Mouse (Mus musculus) induced T-regulatory cell, adult 2 months (primary cell): ENCODE data around the gene Ube2s.

Experiments used
- DNase-seq: peaks from one replicate; pipeline ENCODE4 v3.0.0-alpha.2; 2012; ENCODE audit warnings: low read depth

Ube2s gene

DNA sequence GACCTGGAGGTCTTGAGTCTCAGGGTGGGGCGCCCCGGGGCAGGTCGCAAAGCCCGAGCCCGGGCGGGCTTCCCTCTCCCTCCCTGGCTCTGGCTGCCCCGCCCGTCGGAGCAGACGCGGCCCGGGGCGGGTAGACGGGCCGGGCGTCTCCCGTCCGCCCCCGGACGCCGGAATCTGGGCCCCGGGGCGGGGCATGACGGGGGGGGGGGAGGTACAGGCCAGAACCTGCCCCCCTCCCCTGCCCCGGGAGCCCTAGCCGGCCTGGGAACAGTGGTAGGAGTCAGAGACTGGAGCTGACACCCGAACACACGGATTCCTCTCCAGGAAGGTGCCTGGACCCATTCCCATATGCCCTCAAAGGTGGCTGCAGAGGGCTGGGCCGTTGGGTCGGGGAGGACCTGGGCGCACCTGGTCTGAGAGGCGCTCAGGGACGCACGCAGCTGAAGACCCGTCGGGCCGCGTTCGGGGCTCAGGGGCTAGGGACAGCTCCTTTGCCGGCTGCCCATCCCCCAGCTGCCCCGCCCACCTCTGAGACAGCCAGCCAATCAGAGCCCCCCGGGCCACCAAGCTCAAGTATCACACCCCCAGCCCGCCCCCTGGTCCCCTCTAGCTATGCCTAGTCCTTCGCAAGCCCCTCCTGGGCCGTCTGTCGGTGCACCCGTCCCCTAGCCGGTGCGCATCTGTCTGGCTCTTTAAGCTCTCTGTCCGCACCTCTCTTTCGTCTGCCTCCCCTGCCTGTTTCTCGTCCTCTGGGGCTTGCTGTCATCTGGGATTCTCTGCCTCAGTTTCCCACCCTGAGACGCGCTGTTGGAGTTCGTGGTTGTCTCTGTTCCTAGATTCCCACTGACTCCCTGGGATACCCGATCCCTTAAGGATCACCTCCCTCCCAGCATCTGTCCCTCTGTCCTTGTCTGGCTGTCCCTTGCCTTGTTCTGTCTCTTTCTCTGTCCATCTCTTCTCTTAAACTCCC lies 35.2 kb downstream of the Ube2s start:
- DNase-seq, result peak; percentile 65

DNA sequence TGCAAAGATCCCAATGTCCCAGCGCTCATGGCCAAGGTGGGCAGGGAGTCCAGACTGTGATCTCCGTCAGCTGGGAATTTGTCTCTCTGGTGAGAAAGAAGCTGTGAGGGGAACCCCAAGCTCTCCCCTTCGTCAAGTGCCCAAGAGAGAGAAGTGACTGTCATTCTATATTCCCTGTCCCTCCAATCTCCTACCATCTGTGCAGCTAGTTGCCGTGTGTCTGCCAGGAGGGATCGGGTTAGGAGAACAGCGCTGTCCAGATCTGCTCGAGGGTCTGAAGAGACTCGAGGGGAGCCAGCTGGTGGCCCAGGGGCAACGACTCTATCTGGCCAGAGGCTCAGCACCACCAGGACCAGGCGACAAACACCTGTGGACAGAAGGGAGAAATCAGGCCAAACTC lies 36.3 kb downstream of the Ube2s start:
- DNase-seq, result peak; percentile 4

DNA sequence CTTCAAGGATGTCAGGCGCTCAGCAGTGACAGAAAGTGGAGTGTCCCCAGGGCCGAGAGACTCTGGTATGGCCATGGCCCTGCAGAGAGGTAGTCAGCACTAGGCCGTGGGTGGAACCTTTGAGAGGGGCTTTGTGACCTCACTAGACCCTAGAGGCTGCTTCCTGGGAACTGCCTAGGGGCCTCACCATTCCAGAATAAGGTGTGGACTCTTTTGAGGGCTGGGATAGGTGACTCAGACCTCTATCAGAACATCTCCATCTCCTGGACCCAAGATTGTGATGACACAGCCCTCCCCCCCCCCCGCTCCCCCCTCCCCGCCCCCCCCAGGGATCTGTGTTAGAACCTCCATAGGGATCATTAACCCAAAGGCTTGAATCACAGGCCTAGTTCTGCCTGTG lies 41.2 kb downstream of the Ube2s start, which contains the start of gene Fam71e2:
Gene Fam71e2, minus strand, starts transcription at position 101 of the 400 bp plus-strand sequence.
- DNase-seq, result no peak

DNA sequence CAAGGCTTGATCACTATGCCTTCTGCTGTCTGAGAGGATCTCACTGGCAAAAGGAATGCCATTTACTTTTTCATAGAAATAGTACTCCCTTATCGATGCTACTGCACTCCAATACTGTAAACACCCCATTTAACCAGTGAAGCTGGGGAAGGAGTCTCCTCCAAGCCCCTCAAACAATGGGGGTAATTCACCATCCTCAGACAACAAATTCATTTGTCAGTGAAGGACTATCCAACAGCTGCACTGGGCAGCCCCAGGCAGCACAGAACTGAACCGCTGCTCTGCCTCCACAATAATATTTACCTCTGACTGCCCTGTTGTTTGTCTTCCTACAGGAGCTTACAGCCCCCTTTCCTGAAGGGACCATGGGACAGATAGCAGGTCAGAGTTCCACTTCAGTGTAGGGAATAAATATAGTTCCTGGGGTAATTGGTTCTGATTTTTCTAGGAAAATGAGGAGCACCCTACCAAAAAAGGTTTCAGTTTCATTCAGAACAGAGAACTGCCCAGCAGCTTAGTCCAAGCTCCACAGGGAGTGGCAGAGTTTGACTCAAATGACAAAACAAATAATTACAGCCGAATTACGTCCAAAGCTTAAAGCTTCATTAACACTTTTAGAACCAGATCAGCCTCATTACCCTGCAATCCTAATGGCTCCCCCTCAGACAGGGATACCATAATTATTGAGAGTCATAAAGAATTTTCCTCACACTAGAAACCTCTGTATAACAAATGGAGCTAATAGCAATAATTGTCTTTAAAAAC lies 47.3 kb downstream of the Ube2s start:
- DNase-seq, result no peak

DNA sequence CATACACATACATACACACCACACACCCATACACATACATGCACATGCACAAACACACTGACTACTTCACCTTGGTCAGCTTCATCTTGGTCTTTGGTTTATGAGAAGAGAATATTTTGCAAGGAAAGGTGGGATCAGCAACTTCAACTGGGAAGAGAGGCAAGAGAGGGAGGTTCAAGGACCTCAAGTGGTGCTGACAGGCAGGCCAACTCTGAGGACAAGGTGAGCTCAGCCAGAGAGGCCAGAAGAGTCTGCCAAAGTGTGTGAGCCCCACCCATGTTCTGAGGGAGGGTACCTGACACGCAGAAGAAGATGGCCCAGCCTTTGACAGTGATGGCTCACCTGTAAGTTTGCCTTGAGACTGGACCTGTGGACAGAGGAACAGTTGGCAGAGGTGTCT lies 52.7 kb downstream of the Ube2s start:
- DNase-seq, result no peak

DNA sequence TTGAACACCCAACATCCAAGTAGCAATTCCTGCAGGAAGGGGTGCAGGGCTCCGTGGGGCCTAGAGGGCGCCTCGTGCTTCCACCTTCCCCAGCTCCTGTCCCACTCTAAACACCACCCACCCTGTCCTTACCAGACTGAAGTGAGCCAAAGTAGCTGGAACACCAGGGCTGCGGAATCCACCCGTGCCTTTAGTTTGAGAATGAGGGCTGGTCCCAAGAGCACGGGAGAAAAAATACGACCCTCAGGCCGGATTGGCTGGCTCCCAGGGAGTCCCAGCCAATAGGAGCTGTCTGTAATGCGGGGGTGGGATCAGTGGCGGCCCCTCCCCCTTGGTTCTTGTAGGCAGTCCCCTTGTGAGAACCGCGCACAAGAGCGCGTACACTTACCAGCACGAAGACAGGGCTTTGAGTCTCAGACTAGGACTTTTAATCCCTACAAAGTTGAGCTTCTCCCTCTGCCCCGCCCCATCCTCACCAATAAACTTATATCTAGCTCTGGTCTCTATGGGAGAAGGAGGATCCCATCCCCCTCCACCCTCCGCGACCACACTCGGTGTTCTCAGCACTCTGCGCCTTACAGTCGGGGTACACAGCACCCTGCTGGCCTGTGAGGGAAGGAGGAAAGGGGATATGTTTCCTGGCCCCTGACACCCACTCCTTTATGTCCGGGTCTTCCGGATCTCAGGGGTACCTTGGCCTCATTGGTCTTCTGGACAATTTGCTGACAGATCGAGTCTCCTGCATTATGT lies 59.4 kb downstream of the Ube2s start, which contains the start of gene Cox6b2:
Gene Cox6b2, minus strand, starts transcription at position 274 of the 750 bp plus-strand sequence.
- DNase-seq, result peak; percentile 75

DNA sequence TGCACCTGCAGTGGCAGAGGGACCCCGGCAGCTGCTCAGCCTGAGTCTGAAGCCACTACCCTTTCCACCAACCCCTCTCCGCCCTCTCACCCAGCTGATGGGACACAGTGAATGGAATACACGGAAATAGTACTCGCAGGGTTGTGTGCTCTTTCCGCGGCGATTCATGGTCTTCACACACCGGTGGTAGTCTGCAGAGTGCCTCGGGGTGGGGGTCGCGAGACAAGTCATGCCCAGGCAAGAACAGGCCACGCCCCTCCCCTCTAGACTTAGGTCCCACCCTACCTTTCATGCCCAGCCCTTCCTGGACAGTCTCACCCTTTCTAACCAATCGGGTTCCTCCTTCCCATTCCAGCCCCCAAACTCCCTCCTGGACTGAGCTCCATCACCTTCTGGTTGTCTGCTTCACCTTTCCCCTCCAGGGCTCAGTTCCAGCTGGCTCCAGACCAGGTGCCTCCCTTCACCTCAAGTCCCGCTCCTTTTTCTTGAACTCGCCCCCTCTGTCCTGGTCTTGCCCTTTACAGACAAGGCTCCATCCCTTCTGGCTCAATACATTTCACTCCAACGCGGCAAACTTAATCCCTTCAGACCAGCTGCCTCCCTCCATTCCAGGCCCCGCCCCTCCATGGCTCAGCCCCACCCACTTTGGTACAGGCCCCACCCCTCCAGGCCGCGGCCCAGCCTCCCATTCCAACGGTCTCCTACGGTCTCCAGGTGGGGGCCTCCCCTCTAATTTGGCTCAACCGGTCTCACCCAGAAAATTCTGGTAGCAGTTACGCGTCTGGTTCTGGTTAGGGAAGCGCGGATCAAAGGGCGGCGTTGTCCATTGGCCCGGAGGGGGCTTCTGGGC lies 60.2 kb downstream of the Ube2s start:
- peak; percentile 52 for DNase-seq

DNA sequence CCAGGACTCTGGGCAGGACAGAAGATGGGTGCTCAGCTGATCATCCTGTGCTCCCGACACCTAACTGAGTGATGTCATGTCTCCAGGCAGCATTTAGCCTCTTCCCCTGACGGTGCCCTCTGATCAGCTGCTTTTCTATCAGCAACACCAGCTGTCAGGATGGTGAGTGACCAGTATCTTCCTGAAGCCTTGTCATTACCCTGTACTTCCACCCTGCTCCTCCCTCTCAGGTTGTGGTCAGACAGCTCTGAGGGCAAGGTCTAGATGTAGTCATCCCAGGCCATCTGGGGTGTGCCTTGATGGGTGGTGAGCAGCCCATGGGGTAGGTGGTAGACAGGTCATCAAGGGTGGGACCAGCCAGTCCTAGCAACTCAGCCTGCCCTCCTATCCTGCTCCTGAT lies 63.2 kb downstream of the Ube2s start:
- no peak for DNase-seq

DNA sequence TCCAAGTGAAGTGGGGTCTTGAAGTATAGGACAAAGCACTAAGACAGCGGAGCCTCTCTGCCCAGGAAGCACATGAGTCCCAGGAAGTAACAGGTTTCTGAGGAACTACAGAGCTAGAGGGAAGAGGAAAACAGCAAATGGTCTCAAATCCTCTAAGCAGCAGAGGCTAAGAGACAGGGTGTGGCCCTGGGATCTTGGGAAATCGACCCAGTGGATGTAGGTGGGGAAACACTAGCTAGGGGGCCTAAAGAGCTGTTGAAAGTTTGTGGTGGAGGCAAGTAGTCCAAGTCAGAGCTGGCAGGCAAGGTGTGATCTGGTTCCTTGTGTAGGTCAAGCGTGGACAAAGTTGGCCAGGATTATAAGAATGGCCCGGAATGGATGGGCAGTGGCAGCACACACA lies 64.1 kb downstream of the Ube2s start:
- DNase-seq, result no peak

DNA sequence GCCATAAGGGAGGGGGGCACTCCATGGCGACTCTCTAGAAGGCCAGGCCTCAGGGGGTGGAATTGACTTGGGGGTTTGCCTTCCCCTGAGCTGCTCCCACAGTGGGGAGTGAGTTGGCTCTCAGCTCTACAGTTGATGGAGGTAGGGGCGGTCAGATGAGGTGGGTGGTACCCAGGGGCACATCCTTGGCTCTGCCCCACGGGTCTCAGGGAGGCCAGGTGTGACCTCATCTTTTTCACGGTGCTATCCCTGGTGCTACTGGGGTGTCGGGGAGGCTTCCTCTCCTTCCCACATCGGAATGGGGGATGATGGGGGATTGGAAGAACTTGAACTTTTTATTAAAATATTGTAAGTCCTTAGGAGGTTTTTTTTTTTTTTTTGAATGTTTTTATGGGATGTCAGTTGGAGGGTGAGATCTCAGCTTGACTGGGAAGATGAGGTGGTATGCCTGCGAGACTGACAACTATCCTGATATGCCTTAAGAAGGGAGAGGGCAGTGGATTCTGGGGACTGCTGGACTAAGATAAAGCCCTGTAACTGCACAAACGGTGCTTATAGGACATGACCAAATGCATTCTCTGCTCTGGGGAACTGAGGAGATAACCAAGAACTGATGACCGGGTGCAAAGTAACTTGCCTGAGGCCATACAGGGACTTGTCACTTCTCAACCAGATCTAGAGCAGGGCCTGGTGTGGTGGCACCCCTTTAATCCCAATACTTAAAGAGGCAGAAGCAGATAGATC lies 65.1 kb downstream of the Ube2s start:
- DNase-seq, result no peak

DNA sequence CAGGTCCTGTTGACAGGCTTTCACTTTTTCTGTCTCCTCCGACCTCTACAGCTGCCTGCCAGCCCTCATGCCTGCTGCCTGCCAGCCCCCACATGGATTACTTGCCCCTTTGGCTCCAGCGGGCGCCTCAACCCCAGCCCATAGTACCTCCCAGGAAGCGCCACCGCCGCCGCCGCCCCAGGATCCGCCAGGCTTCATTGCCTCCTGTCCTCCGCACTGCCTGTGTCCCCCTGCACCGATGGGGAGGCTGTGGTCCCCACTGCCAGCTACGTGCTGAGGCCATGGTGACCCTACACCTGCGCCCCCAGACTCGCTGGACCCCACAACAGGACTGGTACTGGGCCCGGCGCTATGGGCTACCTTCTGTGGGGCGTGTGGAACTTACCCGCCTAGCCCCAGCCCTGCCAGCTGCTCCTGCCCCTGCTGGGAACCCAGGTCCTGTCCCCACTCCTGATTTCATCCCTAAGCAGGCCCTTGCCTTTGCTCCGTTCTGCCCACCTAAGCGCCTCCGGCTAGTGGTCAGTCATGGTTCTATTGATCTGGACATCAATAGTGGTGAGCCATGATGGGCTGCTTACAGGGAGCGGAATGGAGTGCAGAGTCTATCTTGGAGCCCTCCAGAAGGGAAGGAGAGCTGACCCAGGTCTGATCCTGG lies 65.9 kb downstream of the Ube2s start:
- no peak for DNase-seq

DNA sequence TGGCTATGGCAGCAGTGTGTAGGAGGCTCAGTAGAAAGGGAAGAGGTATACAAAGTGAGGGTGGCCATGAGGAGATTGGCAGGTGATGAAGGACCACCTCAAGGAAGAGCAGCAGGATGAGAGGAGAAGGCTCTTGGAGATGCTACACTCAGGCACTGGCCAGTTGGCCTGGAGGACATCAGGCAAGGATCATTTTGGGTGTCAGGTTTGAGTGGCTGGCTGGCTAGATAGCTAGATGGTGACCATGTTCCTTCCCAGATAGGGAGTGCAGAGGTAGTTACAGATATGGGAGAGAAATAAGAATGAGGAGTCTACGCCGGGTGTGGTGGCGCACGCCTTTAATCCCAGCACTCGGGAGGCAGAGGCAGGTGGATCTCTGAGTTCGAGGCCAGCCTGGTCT lies 67.5 kb downstream of the Ube2s start:
- DNase-seq, result no peak
